Mouse (Mus musculus) G1E (cell line): ENCODE data around the gene Npas3.

Source experiments
- CTCF ChIP-seq: IDR thresholded peaks from 2 replicates; pipeline ENCODE4 v1.5.1; 2012; ENCODE audit warnings: low read depth, low read length, inconsistent platforms, mixed read lengths
- GATA1 ChIP-seq: IDR thresholded peaks from 2 replicates; pipeline ENCODE4 v1.6.1; 2012; ENCODE audit warnings: borderline replicate concordance, low read length, inconsistent platforms, mixed read lengths
- GATA2 ChIP-seq: IDR thresholded peaks from 2 replicates; pipeline ENCODE4 v1.6.1; 2012; ENCODE audit warnings: low read depth, low read length, inconsistent platforms, borderline replicate concordance

- TF ChIP-seq CTCF = no peak
- no peak for TF ChIP-seq GATA1
- TF ChIP-seq GATA2 = no peak
Observed at GRCm38 (mm10) chr12:53630607-53631006, 382.1 kb downstream of the Npas3 start.
